Mouse (Mus musculus): ENCODE data around the gene Fcer1a.

- no peak for TF ChIP-seq CTCF (IDR thresholded peaks at IDR 0.05; ENCODE audit: low read depth, low read length)
- TF ChIP-seq POLR2AphosphoS5 (IDR thresholded peaks at IDR 0.05; ENCODE audit: insufficient replicate concordance, low read depth, low read length): no peak
- TF ChIP-seq TAL1 (conservative IDR thresholded peaks at IDR 0.05; ENCODE audit: low read depth, low read length): no peak
- TF ChIP-seq GATA1 (IDR thresholded peaks at IDR 0.05; ENCODE audit: borderline replicate concordance, low read length): no peak
- no peak for TF ChIP-seq GATA2 (IDR thresholded peaks at IDR 0.05; ENCODE audit: borderline replicate concordance, low read depth, low read length)
Observed at GRCm38 (mm10) chr1:173227081-173227480, at the start of gene Fcer1a.
